Mouse (Mus musculus): ENCODE measurements around the gene Ap3d1. TPM values are rescaled to one million over a fixed set of nuclear protein-coding genes. Genes with fewer than 3 reads are reported as not detected.

Gene Ap3d1
- polyA plus RNA-seq, 1 experiment from 2014 or later: 45.7 TPM

GRCm38 (mm10) chr10:80754594-80755290 is 12.7 kb upstream of the Ap3d1 start, which contains the start of gene Dot1l:
Gene Dot1l (plus strand): TSS chr10:80755206.
- Histone ChIP-seq H3K4me1 (ENCODE audit: control insufficient read depth, insufficient read depth, low read length) (peaks cover 56% of the 10 kb centered on the region), H3K27me3 (ENCODE audit: control insufficient read depth, insufficient read depth, low read length) (no peaks in the 10 kb centered on the region), H3K27ac (ENCODE audit: low read length) (peak within 1 kb of the TSS; percentile 89), H3K36me3 (ENCODE audit: control insufficient read depth, insufficient read depth) (no peaks in the 10 kb centered on the region), H3K4me3 (ENCODE audit: low read length) (peak within 1 kb of the TSS; percentile 97), H3K9ac (ENCODE audit: low read length) (peak within 1 kb of the TSS; percentile 97), H3K9me3 (replicated peaks; ENCODE audit: control insufficient read depth, low read length) (no peaks in the 10 kb centered on the region), H3K4me2 (ENCODE audit: low read depth, low read length) (peak within 1 kb of the TSS; percentile 86)
- ATAC-seq (replicated peaks; ENCODE audit: extremely low read depth, insufficient read depth, low FRiP score): peak; percentile 77
- 1% methylated on average over 56 of the region's 57 CpGs for WGBS

DNA sequence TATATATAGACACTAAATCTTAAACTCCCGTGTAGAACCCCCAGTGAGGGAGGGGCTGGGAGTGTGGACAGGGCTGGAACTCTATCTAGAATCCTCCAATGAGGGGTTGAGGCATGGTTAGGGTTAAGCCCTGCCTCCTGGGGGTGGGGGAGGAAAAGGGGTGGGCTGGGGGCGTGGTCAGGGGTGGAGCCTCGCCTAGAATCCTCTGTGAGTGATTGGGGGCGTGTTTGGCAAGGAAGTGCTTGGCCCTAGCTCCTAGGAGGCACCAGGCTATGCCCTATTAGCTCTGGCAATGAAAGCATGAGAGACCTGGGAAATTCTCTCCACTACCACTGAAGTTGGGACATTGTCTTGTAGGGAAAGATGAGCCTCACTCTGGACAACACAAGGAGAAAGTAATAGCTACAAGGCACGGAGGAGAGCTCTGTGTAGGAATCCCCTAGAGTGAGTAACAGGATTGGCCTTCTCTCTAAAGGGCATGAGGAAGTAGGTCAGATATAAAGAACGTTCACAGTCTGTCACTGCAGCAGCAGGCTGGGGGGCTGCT is 10.1 kb upstream of the Ap3d1 start:
- no peaks in the 10 kb centered on the region for H3K27me3 ChIP-seq (ENCODE audit: control insufficient read depth, insufficient read depth, low read length)
- peak; percentile 77 for ATAC-seq (replicated peaks; ENCODE audit: extremely low read depth, insufficient read depth, low FRiP score)
- H3K9ac ChIP-seq (ENCODE audit: low read length): peak overlapping the region; percentile 82
- H3K36me3 ChIP-seq (ENCODE audit: control insufficient read depth, insufficient read depth): no peaks in the 10 kb centered on the region
- H3K4me1 ChIP-seq (ENCODE audit: control insufficient read depth, insufficient read depth, low read length): peaks cover 40% of the 10 kb centered on the region
- peak overlapping the region; percentile 100 for H3K27ac ChIP-seq (ENCODE audit: low read length)
- WGBS: 1% methylated on average over 6 of the region's 6 CpGs
- no peaks in the 10 kb centered on the region for H3K9me3 ChIP-seq (replicated peaks; ENCODE audit: control insufficient read depth, low read length)
- H3K4me2 ChIP-seq (ENCODE audit: low read depth, low read length): peak overlapping the region; percentile 73
- H3K4me3 ChIP-seq (ENCODE audit: low read length): peak overlapping the region; percentile 49

DNA sequence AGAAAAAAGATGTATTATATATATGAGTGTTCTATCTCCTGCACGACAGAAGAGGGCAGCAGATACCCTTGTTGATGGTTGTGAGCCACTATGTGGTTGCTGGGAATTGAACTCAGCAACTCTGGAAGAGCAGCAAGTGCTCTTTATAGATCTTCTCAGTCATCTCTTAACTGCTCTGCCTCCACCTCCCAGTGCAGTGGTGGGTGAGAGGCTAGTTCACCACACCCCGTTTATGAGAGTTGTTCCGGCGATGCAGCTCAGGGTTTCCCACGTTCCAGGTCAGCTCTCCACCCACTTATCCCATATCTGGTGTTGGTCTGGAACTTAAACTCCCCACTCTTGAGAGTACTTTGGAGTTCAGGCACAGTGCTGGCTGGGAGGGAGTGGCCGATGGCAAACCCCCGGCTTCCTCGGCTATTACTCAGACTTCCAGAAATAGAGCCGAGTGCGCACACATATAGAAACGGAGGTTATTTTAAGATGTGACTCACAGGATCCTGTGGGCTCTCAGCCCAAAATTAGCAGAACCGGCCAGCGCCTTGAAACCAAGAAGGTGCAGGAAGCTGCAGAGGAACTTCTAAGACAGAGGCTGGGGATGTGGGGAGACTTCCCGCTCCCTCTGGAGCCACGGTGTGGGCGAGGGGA is 9.2 kb upstream of the Ap3d1 start:
- peak overlapping the region; percentile 82 for H3K9ac ChIP-seq (ENCODE audit: low read length)
- H3K27me3 ChIP-seq (ENCODE audit: control insufficient read depth, insufficient read depth, low read length): no peaks in the 10 kb centered on the region
- 3% methylated on average over 16 of the region's 16 CpGs for WGBS
- ATAC-seq (replicated peaks; ENCODE audit: extremely low read depth, insufficient read depth, low FRiP score): peak; percentile 80
- no peaks in the 10 kb centered on the region for H3K9me3 ChIP-seq (replicated peaks; ENCODE audit: control insufficient read depth, low read length)
- H3K36me3 ChIP-seq (ENCODE audit: control insufficient read depth, insufficient read depth): no peaks in the 10 kb centered on the region
- H3K4me1 ChIP-seq (ENCODE audit: control insufficient read depth, insufficient read depth, low read length): peaks cover 31% of the 10 kb centered on the region
- H3K27ac ChIP-seq (ENCODE audit: low read length): peak overlapping the region; percentile 100
- peak overlapping the region; percentile 73 for H3K4me2 ChIP-seq (ENCODE audit: low read depth, low read length)
- H3K4me3 ChIP-seq (ENCODE audit: low read length): peak overlapping the region; percentile 49

GRCm38 (mm10) chr10:80748609-80749008 is 6.5 kb upstream of the Ap3d1 start:
- H3K27me3 ChIP-seq (ENCODE audit: control insufficient read depth, insufficient read depth, low read length): no peaks in the 10 kb centered on the region
- peaks cover 23% of the 10 kb centered on the region for H3K4me1 ChIP-seq (ENCODE audit: control insufficient read depth, insufficient read depth, low read length)
- H3K4me2 ChIP-seq (ENCODE audit: low read depth, low read length): no peak overlapping the region
- no peaks in the 10 kb centered on the region for H3K36me3 ChIP-seq (ENCODE audit: control insufficient read depth, insufficient read depth)
- H3K9me3 ChIP-seq (replicated peaks; ENCODE audit: control insufficient read depth, low read length): no peaks in the 10 kb centered on the region
- H3K27ac ChIP-seq (ENCODE audit: low read length): no peak overlapping the region
- no peak overlapping the region for H3K9ac ChIP-seq (ENCODE audit: low read length)
- H3K4me3 ChIP-seq (ENCODE audit: low read length): no peak overlapping the region
- ATAC-seq (replicated peaks; ENCODE audit: extremely low read depth, insufficient read depth, low FRiP score): no peak
- WGBS: 6% methylated on average over 6 of the region's 6 CpGs

DNA sequence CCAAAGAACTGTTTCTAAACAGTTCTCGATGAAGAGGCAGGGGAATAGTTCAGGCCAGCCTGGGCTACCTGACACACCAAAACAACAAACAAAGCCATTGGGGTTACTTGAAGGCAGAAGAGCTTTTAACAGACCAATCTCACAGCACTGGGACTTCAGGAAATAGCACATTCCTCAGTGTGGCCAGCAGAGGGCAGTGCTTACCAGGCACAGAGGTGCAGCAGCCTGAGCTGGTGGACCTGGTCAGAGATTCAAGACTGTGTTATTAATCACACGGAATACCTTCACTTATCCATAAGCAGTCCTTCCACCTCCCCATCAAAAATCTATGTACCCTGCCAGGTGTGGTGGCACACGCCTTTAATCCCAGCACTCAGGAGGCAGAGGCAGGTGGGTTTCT is 5.3 kb upstream of the Ap3d1 start:
- ATAC-seq (replicated peaks; ENCODE audit: extremely low read depth, insufficient read depth, low FRiP score): no peak
- Histone ChIP-seq H3K4me1 (ENCODE audit: control insufficient read depth, insufficient read depth, low read length) (peaks cover 21% of the 10 kb centered on the region), H3K9me3 (replicated peaks; ENCODE audit: control insufficient read depth, low read length) (no peaks in the 10 kb centered on the region), H3K27ac (ENCODE audit: low read length) (no peak overlapping the region), H3K9ac (ENCODE audit: low read length) (no peak overlapping the region), H3K27me3 (ENCODE audit: control insufficient read depth, insufficient read depth, low read length) (no peaks in the 10 kb centered on the region), H3K36me3 (ENCODE audit: control insufficient read depth, insufficient read depth) (no peaks in the 10 kb centered on the region), H3K4me2 (ENCODE audit: low read depth, low read length) (no peak overlapping the region), H3K4me3 (ENCODE audit: low read length) (no peak overlapping the region)
- WGBS: 9% methylated on average over 3 of the region's 3 CpGs

GRCm38 (mm10) chr10:80744262-80744661 is 2.2 kb upstream of the Ap3d1 start:
- ATAC-seq (replicated peaks; ENCODE audit: extremely low read depth, insufficient read depth, low FRiP score): no peak
- H3K4me2 ChIP-seq (ENCODE audit: low read depth, low read length): no peak overlapping the region
- 31% methylated on average over 5 of the region's 5 CpGs for WGBS

DNA sequence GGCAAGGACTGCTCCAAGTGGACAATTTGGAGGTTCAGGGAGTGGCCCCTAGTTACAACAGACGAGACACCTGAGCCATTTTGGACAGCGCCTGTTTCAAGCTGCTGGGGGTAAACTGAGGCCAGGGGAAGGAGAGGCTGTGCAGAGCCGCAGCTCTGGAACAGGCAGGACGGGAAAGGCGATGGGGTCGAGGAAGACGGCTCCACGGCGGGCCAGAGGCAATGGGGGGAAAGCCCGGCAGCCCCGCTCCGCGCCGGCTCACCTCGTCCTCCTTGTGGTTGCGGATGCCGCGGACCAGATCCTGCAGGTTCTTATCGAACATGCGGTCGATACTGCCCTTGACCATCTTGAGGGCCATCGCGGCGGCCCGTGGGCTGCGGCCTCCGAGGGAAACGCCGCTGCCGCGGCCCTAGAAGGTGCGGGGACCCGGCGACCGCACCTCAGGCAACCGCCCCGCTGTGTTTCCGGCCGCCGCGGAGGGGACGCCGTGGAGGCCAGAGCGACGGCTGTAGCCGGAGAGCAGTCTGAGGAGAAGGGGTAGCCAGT is 357 bp downstream of the Ap3d1 start:
- Histone ChIP-seq H3K4me1 (ENCODE audit: control insufficient read depth, insufficient read depth, low read length) (peaks cover 31% of the 10 kb centered on the region), H3K27ac (ENCODE audit: low read length) (peak overlapping the region; percentile 88), H3K9ac (ENCODE audit: low read length) (peak overlapping the region; percentile 99), H3K4me3 (ENCODE audit: low read length) (peak overlapping the region; percentile 96), H3K27me3 (ENCODE audit: control insufficient read depth, insufficient read depth, low read length) (no peaks in the 10 kb centered on the region), H3K36me3 (ENCODE audit: control insufficient read depth, insufficient read depth) (no peaks in the 10 kb centered on the region), H3K4me2 (ENCODE audit: low read depth, low read length) (peak overlapping the region; percentile 79), H3K9me3 (replicated peaks; ENCODE audit: control insufficient read depth, low read length) (no peaks in the 10 kb centered on the region)
- under 1% methylated on average over 40 of the region's 46 CpGs for WGBS
- ATAC-seq (replicated peaks; ENCODE audit: extremely low read depth, insufficient read depth, low FRiP score): peak; percentile 8; the same call in 1 of the 2 replicates

More at GRCm38 (mm10) chr10:80744262-80744661, 2.2 kb upstream of the Ap3d1 start:
- Histone ChIP-seq H3K27me3 (ENCODE audit: control insufficient read depth, insufficient read depth, low read length) (no peaks in the 10 kb centered on the region), H3K36me3 (ENCODE audit: control insufficient read depth, insufficient read depth) (no peaks in the 10 kb centered on the region), H3K9me3 (replicated peaks; ENCODE audit: control insufficient read depth, low read length) (no peaks in the 10 kb centered on the region), H3K27ac (ENCODE audit: low read length) (no peak overlapping the region), H3K4me3 (ENCODE audit: low read length) (no peak overlapping the region), H3K9ac (ENCODE audit: low read length) (no peak overlapping the region), H3K4me1 (ENCODE audit: control insufficient read depth, insufficient read depth, low read length) (peaks cover 26% of the 10 kb centered on the region)

DNA sequence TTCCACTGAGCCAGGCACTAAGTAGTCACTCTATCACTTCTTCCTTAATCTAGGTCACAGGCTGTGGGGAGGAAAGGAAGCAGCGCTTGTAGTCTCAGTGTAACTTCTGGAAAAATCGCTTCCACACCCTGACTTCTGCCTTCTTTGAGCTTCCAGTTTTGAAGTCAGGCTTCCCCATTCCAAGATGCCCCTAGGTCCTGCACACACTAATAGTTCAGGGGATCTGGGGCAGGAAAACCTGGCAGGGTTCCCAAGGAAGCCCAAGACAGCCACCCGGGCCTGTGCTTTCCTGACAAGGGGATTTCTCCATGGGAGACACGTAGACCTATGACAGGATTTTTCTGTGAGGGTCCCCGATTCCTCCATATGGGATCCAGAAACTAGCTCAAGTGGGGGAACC is 918 bp downstream of the Ap3d1 start:
- no peaks in the 10 kb centered on the region for H3K9me3 ChIP-seq (replicated peaks; ENCODE audit: control insufficient read depth, low read length)
- no peaks in the 10 kb centered on the region for H3K27me3 ChIP-seq (ENCODE audit: control insufficient read depth, insufficient read depth, low read length)
- H3K4me2 ChIP-seq (ENCODE audit: low read depth, low read length): peak overlapping the region; percentile 79
- no peak for ATAC-seq (replicated peaks; ENCODE audit: extremely low read depth, insufficient read depth, low FRiP score)
- peak overlapping the region; percentile 88 for H3K27ac ChIP-seq (ENCODE audit: low read length)
- H3K36me3 ChIP-seq (ENCODE audit: control insufficient read depth, insufficient read depth): no peaks in the 10 kb centered on the region
- H3K4me3 ChIP-seq (ENCODE audit: low read length): peak overlapping the region; percentile 96
- peaks cover 35% of the 10 kb centered on the region for H3K4me1 ChIP-seq (ENCODE audit: control insufficient read depth, insufficient read depth, low read length)
- H3K9ac ChIP-seq (ENCODE audit: low read length): peak overlapping the region; percentile 99
- 8% methylated on average over 5 of the region's 5 CpGs for WGBS

- H3K4me1 ChIP-seq (ENCODE audit: control insufficient read depth, insufficient read depth, low read length): peaks cover 37% of the 10 kb centered on the region
- H3K27ac ChIP-seq (ENCODE audit: low read length): no peak overlapping the region
- no peak overlapping the region for H3K9ac ChIP-seq (ENCODE audit: low read length)
- WGBS: 83% methylated on average over 1 of the region's 1 CpGs
- no peak overlapping the region for H3K4me2 ChIP-seq (ENCODE audit: low read depth, low read length)
- no peaks in the 10 kb centered on the region for H3K36me3 ChIP-seq (ENCODE audit: control insufficient read depth, insufficient read depth)
- H3K9me3 ChIP-seq (replicated peaks; ENCODE audit: control insufficient read depth, low read length): no peaks in the 10 kb centered on the region
- ATAC-seq (replicated peaks; ENCODE audit: extremely low read depth, insufficient read depth, low FRiP score): no peak
- H3K27me3 ChIP-seq (ENCODE audit: control insufficient read depth, insufficient read depth, low read length): no peaks in the 10 kb centered on the region
- no peak overlapping the region for H3K4me3 ChIP-seq (ENCODE audit: low read length)
Observed at GRCm38 (mm10) chr10:80738657-80739056, 3.4 kb downstream of the Ap3d1 start.

Measured in heart, embryonic 16.5 days (tissue).